Mouse (Mus musculus) heart, adult 2 months (tissue): ENCODE measurements around the gene Sorl1.

Source experiments
- CTCF ChIP-seq: fragments of 200-600 bp; IDR thresholded peaks from 2 replicates; pipeline ENCODE4 v1.8.1; 2022; ENCODE audit warnings: antibody characterized with exemption, mild to moderate bottlenecking, moderate library complexity
- EP300 ChIP-seq: fragments of 200-500 bp; IDR thresholded peaks from 2 replicates; pipeline ENCODE4 v1.6.1; 2011; ENCODE audit warnings: low read depth, low read length, control low read depth; ENCODE audit not compliant: insufficient read depth
- POLR2A ChIP-seq: fragments of 200-500 bp; IDR thresholded peaks from 2 replicates; pipeline ENCODE4 v1.6.1; 2011; ENCODE audit warnings: mild to moderate bottlenecking, low read depth, low read length, control low read depth; ENCODE audit not compliant: insufficient read depth

GRCm38 (mm10) chr9:42127983-42128382 is 3.9 kb upstream of the Sorl1 start:
- TF ChIP-seq CTCF (no peak), EP300 (no peak), POLR2A (no peak)
